Mouse (Mus musculus) erythroblast, embryonic 14.5 days (primary cell): ENCODE measurements around the gene Stx8.

Experiments
- GATA1 ChIP-seq: IDR thresholded peaks from 2 replicates; pipeline ENCODE4 v1.6.1; 2012; ENCODE audit warnings: low read length, inconsistent platforms, mixed read lengths
- TAL1 ChIP-seq: IDR thresholded peaks from 3 replicates; pipeline ENCODE4 v1.6.1; 2012; ENCODE audit warnings: low read length, inconsistent platforms, mixed read lengths

GRCm38 (mm10) chr11:68119136-68119535 lies 153.1 kb downstream of the Stx8 start:
- TF ChIP-seq TAL1 (no peak), GATA1 (no peak)
